Mouse (Mus musculus) forebrain, embryonic 12.5 days (tissue): Measurements from ENCODE around the gene Mip. TPM values are rescaled to one million over a fixed set of nuclear protein-coding genes. Genes with fewer than 3 reads are reported as not detected.

ENCODE experiments used
- ATAC-seq: fragments of 200-750 bp; cut with Nextera tagmentation; 2 replicates; pipeline ENCODE4 v1.8.0; 2017; ENCODE audit warnings: moderate TSS enrichment; ENCODE audit not compliant: low FRiP score
- H3K27ac ChIP-seq: fragments of 300-500 bp; sonication (generic); 2 replicates; pipeline ENCODE4 v1.5.1; 2016; ENCODE audit warnings: mild to moderate bottlenecking
- H3K27me3 ChIP-seq: fragments of 300-500 bp; sonication (generic); 2 replicates; pipeline ENCODE4 v1.6.1; 2016; ENCODE audit warnings: mild to moderate bottlenecking
- H3K36me3 ChIP-seq: fragments of 300-500 bp; sonication (generic); replicated peaks from 2 replicates; pipeline ENCODE4 v1.6.1; 2016; ENCODE audit warnings: mild to moderate bottlenecking
- H3K4me1 ChIP-seq: fragments of 300-500 bp; sonication (generic); 2 replicates; pipeline ENCODE4 v1.6.1; 2016
- H3K4me2 ChIP-seq: fragments of 300-500 bp; sonication (generic); 2 replicates; pipeline ENCODE4 v1.6.1; 2016; ENCODE audit warnings: mild to moderate bottlenecking, moderate library complexity
- H3K4me3 ChIP-seq: fragments of 300-500 bp; sonication (generic); replicated peaks from 2 replicates; pipeline ENCODE4 v1.5.1; 2016; ENCODE audit warnings: mild to moderate bottlenecking
- H3K9ac ChIP-seq: fragments of 300-500 bp; sonication (generic); 2 replicates; pipeline ENCODE4 v1.6.1; 2016; ENCODE audit warnings: mild to moderate bottlenecking
- H3K9me3 ChIP-seq: fragments of 300-500 bp; sonication (generic); 2 replicates; pipeline ENCODE4 v1.6.1; 2016
- WGBS: fragments of 180-500 bp; shearing (Covaris S2); methylation state at CpG from one replicate; pipeline ENCODE4 v1.1.7; 2016; 5-methylcytosine and 5-hydroxymethylcytosine counted together
- polyA plus RNA-seq: library from polyadenylated mRNA; unstranded; fragments of >200 nt; fragmentation: Nextera tagmentation; extraction: Ambion mirVana; gene quantifications from 2 replicates; pipeline ENCODE4 v1.2.1, GENCODE M21; 2016

The Mip gene
- polyA plus RNA-seq, 1 experiment from 2014 or later: 0.42 TPM

- WGBS: 91% methylated on average over 6 of the region's 6 CpGs
- Histone ChIP-seq H3K4me3 (no peak overlapping the region), H3K4me1 (peaks cover 15% of the 10 kb centered on the region), H3K9ac (no peak overlapping the region), H3K27me3 (peaks cover 36% of the 10 kb centered on the region), H3K27ac (no peak overlapping the region), H3K4me2 (no peak overlapping the region), H3K36me3 (no peaks in the 10 kb centered on the region), H3K9me3 (no peaks in the 10 kb centered on the region)
- ATAC-seq: no peak
Measured at GRCm38 (mm10) chr10:128193113-128193512, 32.5 kb upstream of the Mip start.

DNA sequence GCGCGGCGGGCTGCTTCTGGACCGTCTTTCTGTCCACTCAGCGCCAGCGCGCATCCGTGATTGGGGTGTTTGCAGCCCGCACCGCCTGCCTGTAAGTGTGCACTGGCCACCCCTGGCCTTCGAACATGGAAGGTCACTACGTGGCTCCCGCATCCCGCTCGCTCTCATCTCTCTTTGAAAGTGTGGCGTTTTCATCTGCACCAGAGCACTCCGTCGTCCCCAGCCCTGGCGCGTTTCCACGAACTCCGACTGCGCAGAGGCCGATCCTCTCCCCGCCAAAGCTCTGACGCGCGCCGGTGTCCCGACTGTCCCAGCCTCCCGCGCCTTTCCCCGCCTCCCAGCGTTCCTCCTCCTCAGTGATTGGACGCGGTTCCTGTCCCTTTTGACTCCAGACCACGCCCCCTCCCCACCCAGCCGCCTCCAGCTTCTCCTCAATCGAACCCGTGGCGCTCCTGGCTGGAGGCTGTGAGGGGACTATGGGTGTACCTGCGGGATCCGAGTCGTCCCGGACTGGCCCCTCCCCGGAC lies 31.6 kb upstream of the Mip start, which contains the start of gene Gls2:
TSS of gene Gls2 (plus strand) at position 434 of the 527 bp plus-strand sequence.
- Histone ChIP-seq H3K9me3 (no peaks in the 10 kb centered on the region), H3K4me3 (peak within 1 kb of the TSS; percentile 73), H3K4me1 (peaks cover 13% of the 10 kb centered on the region), H3K9ac (peak within 1 kb of the TSS; percentile 72), H3K36me3 (no peaks in the 10 kb centered on the region), H3K27me3 (peaks cover 36% of the 10 kb centered on the region), H3K4me2 (peak within 1 kb of the TSS; percentile 97), H3K27ac (peak within 1 kb of the TSS; percentile 74; the same call in 1 of the 2 replicates)
- WGBS: under 1% methylated on average over 46 of the region's 46 CpGs
- peak; percentile 98 for ATAC-seq

DNA sequence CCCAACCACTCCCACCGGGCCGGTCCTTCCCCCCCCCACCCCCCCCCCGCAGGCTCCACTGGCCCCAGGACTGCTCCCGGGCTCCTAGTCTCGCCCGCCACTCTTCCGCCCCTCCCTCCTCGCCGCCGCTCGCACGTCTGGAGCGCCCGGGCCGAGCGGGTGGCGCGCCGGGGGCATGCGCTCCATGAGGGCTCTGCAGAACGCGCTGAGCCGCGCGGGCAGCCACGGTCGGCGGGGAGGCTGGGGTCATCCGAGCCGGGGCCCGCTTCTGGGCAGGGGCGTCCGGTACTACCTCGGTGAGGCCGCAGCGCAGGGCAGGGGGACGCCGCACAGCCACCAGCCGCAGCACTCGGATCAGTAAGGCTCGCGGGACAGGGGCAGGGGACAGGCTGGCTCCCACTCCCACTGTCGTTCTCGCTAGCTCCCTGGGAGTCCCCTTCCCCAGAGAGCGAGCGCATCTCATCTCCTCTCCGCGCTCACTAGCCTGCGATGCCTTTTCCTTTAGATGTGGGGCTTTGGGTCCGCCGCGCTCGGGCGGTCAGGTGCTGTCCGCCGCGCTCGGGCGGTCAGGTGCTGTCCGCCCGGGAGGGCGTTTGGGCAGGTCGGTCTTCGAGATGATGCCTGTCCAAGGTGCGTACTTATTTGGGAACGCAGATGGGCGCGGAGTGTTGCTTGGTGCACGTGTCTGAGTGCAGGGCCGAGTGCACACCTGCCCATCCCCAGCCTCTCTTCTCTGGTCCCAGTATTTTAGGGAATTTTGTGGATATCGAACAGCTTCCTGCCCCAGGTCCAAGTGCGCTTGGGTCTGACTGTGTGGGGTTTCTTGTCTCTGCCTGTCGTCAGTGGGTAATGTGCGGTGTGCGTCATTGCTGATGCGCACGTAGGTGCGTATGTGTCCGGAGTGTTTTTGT lies 30.8 kb upstream of the Mip start:
- Histone ChIP-seq H3K9me3 (no peaks in the 10 kb centered on the region), H3K4me2 (peak overlapping the region; percentile 97), H3K4me3 (peak overlapping the region; percentile 73), H3K27ac (0 out of 2 replicates have a peak overlapping the region, but pooled peaks have one; percentile 11), H3K9ac (peak overlapping the region; percentile 72), H3K36me3 (no peaks in the 10 kb centered on the region), H3K27me3 (peaks cover 32% of the 10 kb centered on the region), H3K4me1 (peaks cover 13% of the 10 kb centered on the region)
- ATAC-seq: peak; percentile 85; the same call in 1 of the 2 replicates
- under 1% methylated on average over 75 of the region's 79 CpGs for WGBS

GRCm38 (mm10) chr10:128201856-128202255 lies 23.8 kb upstream of the Mip start:
- Histone ChIP-seq H3K4me1 (no peaks in the 10 kb centered on the region), H3K36me3 (peaks cover 10% of the 10 kb centered on the region; the same call in 1 of the 2 replicates), H3K27ac (no peak overlapping the region), H3K4me3 (no peak overlapping the region), H3K27me3 (peaks cover 3% of the 10 kb centered on the region; the same call in 1 of the 2 replicates), H3K9me3 (no peaks in the 10 kb centered on the region), H3K9ac (no peak overlapping the region), H3K4me2 (no peak overlapping the region)
- ATAC-seq: no peak
- 82% methylated on average over 6 of the region's 6 CpGs for WGBS

DNA sequence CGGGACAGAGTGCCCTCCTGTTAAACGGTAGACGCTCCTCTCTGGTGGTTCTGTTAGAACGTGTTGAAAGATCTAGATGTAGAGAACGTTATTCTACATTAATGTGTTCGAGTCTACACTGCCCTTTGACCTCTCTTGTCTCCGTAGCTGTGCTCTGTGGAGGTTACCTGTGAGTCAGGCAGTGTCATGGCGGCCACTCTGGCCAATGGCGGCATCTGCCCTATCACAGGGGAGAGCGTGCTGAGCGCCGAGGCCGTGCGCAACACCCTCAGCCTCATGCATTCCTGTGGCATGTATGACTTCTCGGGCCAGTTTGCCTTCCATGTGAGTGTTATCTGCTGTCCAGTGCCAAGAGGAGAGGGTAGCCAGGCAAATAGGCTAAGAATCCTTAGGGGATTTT lies 20.7 kb upstream of the Mip start:
- Histone ChIP-seq H3K4me2 (no peak overlapping the region), H3K36me3 (peaks cover 18% of the 10 kb centered on the region; the same call in 1 of the 2 replicates), H3K9ac (no peak overlapping the region), H3K27me3 (no peaks in the 10 kb centered on the region), H3K4me3 (no peak overlapping the region), H3K4me1 (no peaks in the 10 kb centered on the region), H3K9me3 (no peaks in the 10 kb centered on the region), H3K27ac (no peak overlapping the region)
- ATAC-seq: no peak
- WGBS: 94% methylated on average over 15 of the region's 15 CpGs

DNA sequence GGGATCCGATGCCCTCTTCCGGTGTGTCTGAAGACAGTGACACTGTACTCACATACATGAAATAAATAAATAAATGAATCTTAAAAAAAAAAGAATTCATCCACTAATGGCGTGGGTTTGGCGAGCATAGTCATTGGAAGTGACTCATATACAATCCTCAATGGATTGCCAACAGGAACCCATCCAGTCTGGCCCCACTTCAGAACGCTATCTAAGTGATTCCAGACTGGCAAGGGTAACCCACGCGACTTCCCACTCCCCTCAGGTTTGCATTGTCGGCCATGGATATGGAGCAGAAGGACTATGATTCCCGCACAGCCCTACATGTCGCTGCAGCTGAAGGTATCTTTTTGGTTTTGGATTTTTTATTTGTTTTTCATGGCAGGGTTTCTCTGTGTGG lies 17.3 kb upstream of the Mip start:
- no peak overlapping the region for H3K4me3 ChIP-seq
- no peak overlapping the region for H3K27ac ChIP-seq
- H3K9me3 ChIP-seq: no peaks in the 10 kb centered on the region
- peaks cover 18% of the 10 kb centered on the region; the same call in 1 of the 2 replicates for H3K36me3 ChIP-seq
- peaks cover 14% of the 10 kb centered on the region for H3K4me1 ChIP-seq
- H3K4me2 ChIP-seq: no peak overlapping the region
- no peak overlapping the region for H3K9ac ChIP-seq
- no peak for ATAC-seq
- WGBS: 94% methylated on average over 10 of the region's 10 CpGs
- H3K27me3 ChIP-seq: peaks cover 4% of the 10 kb centered on the region

GRCm38 (mm10) chr10:128209311-128210009 lies 16.2 kb upstream of the Mip start:
- Histone ChIP-seq H3K9me3 (no peaks in the 10 kb centered on the region), H3K27ac (no peak overlapping the region), H3K4me1 (peaks cover 14% of the 10 kb centered on the region), H3K4me3 (no peak overlapping the region), H3K4me2 (no peak overlapping the region), H3K9ac (no peak overlapping the region), H3K36me3 (peaks cover 18% of the 10 kb centered on the region; the same call in 1 of the 2 replicates), H3K27me3 (peaks cover 8% of the 10 kb centered on the region)
- ATAC-seq: no peak
- 94% methylated on average over 11 of the region's 11 CpGs for WGBS

DNA sequence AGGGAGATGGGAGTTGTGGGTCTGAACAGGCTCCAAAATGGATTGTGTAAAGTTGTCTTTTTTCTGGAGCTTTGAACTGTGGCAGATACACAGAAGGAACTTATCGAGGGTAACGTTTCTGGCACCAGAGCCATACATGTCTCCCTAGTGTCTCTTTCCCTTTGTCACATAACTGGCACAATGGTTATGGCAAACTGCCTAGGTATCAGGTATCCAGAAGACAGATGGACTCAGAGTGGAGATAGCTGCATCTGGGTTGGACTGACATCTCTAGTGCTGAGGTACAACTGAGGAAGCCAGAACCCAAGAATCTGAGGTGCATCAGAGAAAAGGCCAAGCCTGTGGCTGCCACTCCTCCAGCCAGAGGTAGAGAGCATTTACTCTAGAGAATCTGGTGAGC lies 15.5 kb upstream of the Mip start:
- no peak overlapping the region for H3K9ac ChIP-seq
- H3K4me3 ChIP-seq: peak overlapping the region; percentile 56; the same call in 1 of the 2 replicates
- H3K27ac ChIP-seq: no peak overlapping the region
- H3K9me3 ChIP-seq: no peaks in the 10 kb centered on the region
- peaks cover 14% of the 10 kb centered on the region for H3K4me1 ChIP-seq
- peaks cover 10% of the 10 kb centered on the region for H3K27me3 ChIP-seq
- ATAC-seq: no peak
- peaks cover 18% of the 10 kb centered on the region; the same call in 1 of the 2 replicates for H3K36me3 ChIP-seq
- H3K4me2 ChIP-seq: no peak overlapping the region
- WGBS: 91% methylated on average over 2 of the region's 2 CpGs

DNA sequence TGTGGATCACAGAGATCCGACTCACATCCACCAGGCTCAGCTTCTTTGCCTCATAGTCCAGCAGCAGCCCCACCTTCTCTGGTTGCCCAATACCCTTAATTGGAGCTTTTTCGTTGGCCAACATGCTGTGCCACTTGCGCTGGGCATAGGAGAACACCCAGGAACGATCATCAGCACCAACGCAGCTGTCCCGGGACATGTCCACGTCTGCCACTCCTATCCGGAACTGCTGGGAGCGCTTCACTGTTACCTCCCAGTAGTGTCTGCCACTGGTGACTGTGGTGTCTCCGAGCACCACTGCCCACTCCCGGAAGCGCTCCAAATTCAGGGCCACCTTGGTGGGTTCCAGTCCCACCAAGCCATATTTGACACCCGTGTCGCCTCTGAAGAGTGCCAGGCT lies 14.7 kb upstream of the Mip start:
- 37% methylated on average over 14 of the region's 14 CpGs for WGBS
- H3K27ac ChIP-seq: no peak overlapping the region
- H3K27me3 ChIP-seq: peaks cover 10% of the 10 kb centered on the region
- 0 out of 2 replicates have a peak, but pooled peaks have one; percentile 20 for ATAC-seq
- H3K4me1 ChIP-seq: peaks cover 14% of the 10 kb centered on the region
- peak overlapping the region; percentile 56 for H3K4me3 ChIP-seq
- H3K36me3 ChIP-seq: peaks cover 16% of the 10 kb centered on the region; the same call in 1 of the 2 replicates
- peak overlapping the region; percentile 85 for H3K4me2 ChIP-seq
- peak overlapping the region; percentile 65 for H3K9ac ChIP-seq
- H3K9me3 ChIP-seq: no peaks in the 10 kb centered on the region

DNA sequence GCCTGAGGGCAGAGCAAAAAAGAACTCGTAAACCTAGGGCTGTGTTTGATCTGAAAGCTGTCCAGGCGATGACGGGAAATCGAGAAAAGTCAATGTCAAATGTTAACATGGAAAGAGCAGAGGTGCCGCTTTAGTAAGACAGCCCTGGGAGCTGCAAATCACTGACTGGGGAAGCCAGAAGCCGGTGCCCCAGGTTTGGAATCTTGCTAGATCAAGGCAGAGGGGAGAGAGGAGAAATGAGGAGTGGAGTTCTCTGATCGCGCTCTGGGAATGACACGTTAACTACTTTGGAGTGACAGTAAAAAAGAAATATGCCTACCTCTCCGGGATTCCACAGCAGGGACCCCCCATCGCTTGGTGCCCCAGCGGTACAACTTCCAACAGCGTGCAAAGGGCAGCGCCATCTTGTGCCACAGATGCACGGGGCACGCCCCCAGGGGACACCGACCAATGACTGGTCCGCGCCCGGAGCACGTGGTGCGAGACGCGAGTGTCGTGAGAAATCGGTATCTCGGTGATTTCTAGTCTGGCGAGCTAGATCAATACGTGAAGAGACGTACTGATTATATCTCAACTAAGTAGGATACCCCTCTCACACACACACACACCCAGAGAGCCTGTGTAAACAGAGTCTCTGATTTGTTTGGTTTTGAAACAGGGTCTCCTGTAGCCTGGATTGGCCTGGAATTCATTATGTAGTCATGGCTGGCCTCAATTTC lies 14.1 kb upstream of the Mip start, which contains the start of gene Spryd4:
TSS of gene Spryd4 (minus strand) at position 418 of the 719 bp plus-strand sequence.
- Histone ChIP-seq H3K27ac (no peak within 1 kb of the TSS), H3K36me3 (0 out of 2 replicates have a peak, but pooled peaks cover 10% of the 10 kb centered on the region), H3K9ac (peak within 1 kb of the TSS; percentile 65), H3K27me3 (peaks cover 10% of the 10 kb centered on the region), H3K4me2 (peak within 1 kb of the TSS; percentile 85), H3K4me1 (peaks cover 14% of the 10 kb centered on the region), H3K9me3 (no peaks in the 10 kb centered on the region), H3K4me3 (peak within 1 kb of the TSS; percentile 56)
- under 1% methylated on average over 30 of the region's 30 CpGs for WGBS
- peak; percentile 97 for ATAC-seq

DNA sequence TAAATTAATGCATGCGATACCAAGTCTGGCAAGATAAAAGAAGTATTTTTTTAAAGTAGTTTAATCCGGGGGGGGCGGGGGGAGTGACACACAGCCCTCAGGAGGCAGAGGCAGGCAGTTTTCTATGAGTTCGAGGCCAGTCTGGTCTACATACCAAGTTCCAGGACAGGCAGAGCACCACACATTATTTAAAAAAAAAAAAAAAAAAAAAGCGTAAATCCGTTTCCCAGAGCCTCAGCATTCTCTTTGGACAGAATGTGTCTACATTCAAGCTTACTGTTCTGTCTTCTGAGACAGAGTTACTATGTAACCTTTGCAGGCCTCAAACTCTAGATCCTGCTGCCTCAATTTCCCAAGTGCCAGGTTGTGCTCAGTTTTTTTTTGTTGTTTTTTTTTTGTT lies 13.5 kb upstream of the Mip start:
- peaks cover 10% of the 10 kb centered on the region for H3K27me3 ChIP-seq
- H3K4me2 ChIP-seq: peak overlapping the region; percentile 85
- 58% methylated on average over 6 of the region's 6 CpGs for WGBS
- peak overlapping the region; percentile 56 for H3K4me3 ChIP-seq
- 0 out of 2 replicates have a peak, but pooled peaks cover 8% of the 10 kb centered on the region for H3K36me3 ChIP-seq
- H3K4me1 ChIP-seq: peaks cover 14% of the 10 kb centered on the region
- H3K27ac ChIP-seq: no peak overlapping the region
- no peak overlapping the region for H3K9ac ChIP-seq
- H3K9me3 ChIP-seq: no peaks in the 10 kb centered on the region
- ATAC-seq: no peak
